Mouse (Mus musculus): ENCODE measurements at regions not wholly inside any gene's neighbourhood (a gene's known extent, or its start where the extent isn't known, plus 50 kb on each side); places are given as distances from the start of the nearest gene placed in this dataset.
"Not testable (repeated sequence)": the region's sequence is repeated elsewhere in the genome, so short reads cannot be mapped to it uniquely, and the experiment has no call there.

GRCm38 (mm10) chr12:98144464-98144863 lies 114.8 kb downstream of the Galc start:
- no peak for DNase-seq

GRCm38 (mm10) chr12:98143170-98143569 lies 116.1 kb downstream of the Galc start:
- DNase-seq = no peak

- DNase-seq = not testable (repeated sequence)
These were observed 119.4 kb downstream of the Galc start for GRCm38 (mm10) chr12:98139906-98140305.

GRCm38 (mm10) chr12:98131276-98131675 lies 128.0 kb downstream of the Galc start:
- DNase-seq = no peak

- no peak for DNase-seq
These were observed 135.7 kb downstream of the Galc start for GRCm38 (mm10) chr12:98123541-98123940.

- no peak for DNase-seq
These were observed 151.2 kb downstream of the Galc start for GRCm38 (mm10) chr12:98108039-98108438.

- DNase-seq = no peak
These were observed 152.2 kb downstream of the Galc start for GRCm38 (mm10) chr12:98106789-98107684.

- DNase-seq = no peak
These were observed 153.0 kb downstream of the Galc start for GRCm38 (mm10) chr12:98106151-98106788.

- DNase-seq = no peak
These were observed 153.5 kb downstream of the Galc start for GRCm38 (mm10) chr12:98105749-98106148.

- no peak for DNase-seq
These were observed 169.1 kb downstream of the Galc start for GRCm38 (mm10) chr12:98090171-98090570.

- DNase-seq = no peak
These were observed 180.9 kb downstream of the Galc start for GRCm38 (mm10) chr12:98078351-98078750.

- no peak for DNase-seq
These were observed 183.7 kb downstream of the Galc start for GRCm38 (mm10) chr12:98075580-98075979.

GRCm38 (mm10) chr12:98069110-98069509 lies 190.1 kb downstream of the Galc start:
- DNase-seq = no peak

- DNase-seq = no peak
These were observed 199.7 kb downstream of the Galc start for GRCm38 (mm10) chr12:98059419-98060180.

- no peak for DNase-seq
These were observed 200.3 kb downstream of the Galc start for GRCm38 (mm10) chr12:98058977-98059376.

- DNase-seq = no peak
These were observed 208.3 kb downstream of the Galc start for GRCm38 (mm10) chr12:98050934-98051333.

- DNase-seq = no peak
These were observed 208.8 kb downstream of the Galc start for GRCm38 (mm10) chr12:98050500-98050899.

- DNase-seq = no peak
These were observed 209.2 kb downstream of the Galc start for GRCm38 (mm10) chr12:98050057-98050456.

- DNase-seq = no peak
These were observed 211.5 kb downstream of the Galc start for GRCm38 (mm10) chr12:98047765-98048164.

GRCm38 (mm10) chr12:98046459-98047440 lies 212.5 kb downstream of the Galc start:
- no peak for DNase-seq

- no peak for DNase-seq
These were observed 213.3 kb downstream of the Galc start for GRCm38 (mm10) chr12:98045784-98046458.

- no peak for DNase-seq
These were observed 215.8 kb downstream of the Galc start for GRCm38 (mm10) chr12:98043436-98043835.

Data from thymus, postnatal 4 days (tissue).